Mouse (Mus musculus) C2C12 (cell line): ENCODE measurements around the gene Nudt5. TPM values are rescaled to one million over a fixed set of nuclear protein-coding genes. Genes with fewer than 3 reads are reported as not detected.
A peak's percentile ranks its signal among the peaks of the same experiment; 100 is the strongest.

Experiments
- H3K27me3 ChIP-seq: one replicate; pipeline ENCODE4 v1.6.1; 2011; ENCODE audit not compliant: control insufficient read depth, insufficient read depth, insufficient read length
- H3K36me3 ChIP-seq: one replicate; pipeline ENCODE4 v1.6.1; 2011; ENCODE audit not compliant: control insufficient read depth, insufficient read depth
- H3K4me3 ChIP-seq: one replicate; pipeline ENCODE4 v1.5.1; 2011; ENCODE audit warnings: mild to moderate bottlenecking, control low read depth; ENCODE audit not compliant: poor library complexity, insufficient read depth, severe bottlenecking
- H3K79me2 ChIP-seq: one replicate; pipeline ENCODE4 v1.6.1; 2011; ENCODE audit not compliant: control insufficient read depth, insufficient read depth
- H3K79me3 ChIP-seq: one replicate; pipeline ENCODE4 v1.6.1; 2011; ENCODE audit warnings: low read depth, control low read depth
- H3ac ChIP-seq: one replicate; pipeline ENCODE3; 2011; ENCODE audit warnings: low read depth; ENCODE audit not compliant: control insufficient read depth, insufficient read length
- CEBPB ChIP-seq: IDR thresholded peaks from one replicate; pipeline ENCODE4 v1.6.1; 2011; ENCODE audit warnings: low read depth, mild to moderate bottlenecking, control low read depth, moderate library complexity
- CTCF ChIP-seq: IDR thresholded peaks from one replicate; pipeline ENCODE4 v1.5.1; 2011; ENCODE audit not compliant: control insufficient read depth, insufficient read depth, insufficient read length
- FOSL1 ChIP-seq: IDR thresholded peaks from one replicate; pipeline ENCODE4 v1.8.0; 2011; ENCODE audit warnings: mild to moderate bottlenecking, low read length; ENCODE audit not compliant: poor library complexity, insufficient read depth, severe bottlenecking
- MAX ChIP-seq: IDR thresholded peaks from one replicate; pipeline ENCODE4 v1.6.1; 2011; ENCODE audit warnings: mild to moderate bottlenecking, control low read depth
- MYOD1 ChIP-seq: IDR thresholded peaks from one replicate; pipeline ENCODE4 v1.6.1; 2011; ENCODE audit warnings: low read depth; ENCODE audit not compliant: control insufficient read depth, insufficient read length
- MYOG ChIP-seq: IDR thresholded peaks from one replicate; pipeline ENCODE4 v1.6.1; 2011; ENCODE audit not compliant: control insufficient read depth, insufficient read length; ENCODE audit errors: extremely low read depth
- USF1 ChIP-seq: IDR thresholded peaks from one replicate; pipeline ENCODE4 v1.6.1; 2011; ENCODE audit warnings: low read depth, mild to moderate bottlenecking, control low read depth, moderate library complexity
- polyA plus RNA-seq: library from polyadenylated mRNA; unstranded; fragments of >200 nt; fragmentation: generic; extraction: Trizol; gene quantifications from one replicate; pipeline ENCODE4 v1.2.1, GENCODE M21; 2012; ENCODE audit warnings: missing spikeins

The Nudt5 gene
- polyA plus RNA-seq, 1 experiment: 43.5 TPM

- Histone ChIP-seq H3K79me3 (no peaks in the 10 kb centered on the region), H3K4me3 (no peak overlapping the region), H3ac (no peak overlapping the region), H3K36me3 (peaks cover 70% of the 10 kb centered on the region), H3K27me3 (no peaks in the 10 kb centered on the region), H3K79me2 (no peaks in the 10 kb centered on the region)
- TF ChIP-seq CTCF: no peak
- no peak for TF ChIP-seq CEBPB
- TF ChIP-seq MAX: no peak
- TF ChIP-seq FOSL1: no peak
- no peak for TF ChIP-seq USF1
- no peak for TF ChIP-seq MYOG
- no peak for TF ChIP-seq MYOD1
Observed at GRCm38 (mm10) chr2:5824213-5824612, 20.6 kb upstream of the Nudt5 start.

- H3ac ChIP-seq: no peak overlapping the region
- peaks cover 70% of the 10 kb centered on the region for H3K36me3 ChIP-seq
- no peaks in the 10 kb centered on the region for H3K79me2 ChIP-seq
- TF ChIP-seq MAX (no peak), FOSL1 (no peak), USF1 (no peak), CTCF (no peak), MYOG (no peak), CEBPB (no peak), MYOD1 (no peak)
- no peaks in the 10 kb centered on the region for H3K27me3 ChIP-seq
- no peak overlapping the region for H3K4me3 ChIP-seq
- no peaks in the 10 kb centered on the region for H3K79me3 ChIP-seq
Observed at GRCm38 (mm10) chr2:5824685-5825084, 20.1 kb upstream of the Nudt5 start.

GRCm38 (mm10) chr2:5825265-5825913 is 19.4 kb upstream of the Nudt5 start:
- H3K4me3 ChIP-seq: no peak overlapping the region
- H3K27me3 ChIP-seq: no peaks in the 10 kb centered on the region
- H3ac ChIP-seq: no peak overlapping the region
- H3K36me3 ChIP-seq: peaks cover 69% of the 10 kb centered on the region
- TF ChIP-seq MYOD1: no peak
- no peak for TF ChIP-seq MYOG
- TF ChIP-seq USF1: no peak
- TF ChIP-seq FOSL1: no peak
- TF ChIP-seq CEBPB: no peak
- TF ChIP-seq CTCF: no peak
- TF ChIP-seq MAX: no peak
- no peaks in the 10 kb centered on the region for H3K79me2 ChIP-seq
- no peaks in the 10 kb centered on the region for H3K79me3 ChIP-seq

GRCm38 (mm10) chr2:5840815-5841214 is 4.0 kb upstream of the Nudt5 start:
- no peaks in the 10 kb centered on the region for H3K27me3 ChIP-seq
- H3K36me3 ChIP-seq: peaks cover 51% of the 10 kb centered on the region
- H3ac ChIP-seq: no peak overlapping the region
- H3K4me3 ChIP-seq: no peak overlapping the region
- H3K79me2 ChIP-seq: peaks cover 42% of the 10 kb centered on the region
- H3K79me3 ChIP-seq: peaks cover 22% of the 10 kb centered on the region
- no peak for TF ChIP-seq USF1
- TF ChIP-seq CTCF: no peak
- TF ChIP-seq MAX: no peak
- TF ChIP-seq CEBPB: no peak
- TF ChIP-seq MYOD1: no peak
- no peak for TF ChIP-seq MYOG
- TF ChIP-seq FOSL1: no peak

- TF ChIP-seq CTCF: no peak
- TF ChIP-seq MYOG: no peak
- peak overlapping the region; percentile 84 for H3K4me3 ChIP-seq
- H3K27me3 ChIP-seq: no peaks in the 10 kb centered on the region
- peak overlapping the region; percentile 85 for H3ac ChIP-seq
- peaks cover 52% of the 10 kb centered on the region for H3K79me3 ChIP-seq
- peaks cover 72% of the 10 kb centered on the region for H3K79me2 ChIP-seq
- peaks cover 37% of the 10 kb centered on the region for H3K36me3 ChIP-seq
Observed at GRCm38 (mm10) chr2:5844181-5844872, 492 bp upstream of the Nudt5 start.

- TF ChIP-seq CEBPB (no peak), MAX (no peak), USF1 (no peak), CTCF (no peak), MYOG (no peak), FOSL1 (no peak), MYOD1 (no peak)
- peaks cover 30% of the 10 kb centered on the region for H3K36me3 ChIP-seq
Observed at GRCm38 (mm10) chr2:5845826-5846225, 1.0 kb downstream of the Nudt5 start.

More at GRCm38 (mm10) chr2:5845826-5846225, 1.0 kb downstream of the Nudt5 start:
- peaks cover 64% of the 10 kb centered on the region for H3K79me3 ChIP-seq
- no peaks in the 10 kb centered on the region for H3K27me3 ChIP-seq
- no peak overlapping the region for H3ac ChIP-seq
- H3K79me2 ChIP-seq: peaks cover 87% of the 10 kb centered on the region
- peak overlapping the region; percentile 84 for H3K4me3 ChIP-seq
